13 mouse cellular contexts compared by ENCODE assay signal in the genomic region with DNA sequence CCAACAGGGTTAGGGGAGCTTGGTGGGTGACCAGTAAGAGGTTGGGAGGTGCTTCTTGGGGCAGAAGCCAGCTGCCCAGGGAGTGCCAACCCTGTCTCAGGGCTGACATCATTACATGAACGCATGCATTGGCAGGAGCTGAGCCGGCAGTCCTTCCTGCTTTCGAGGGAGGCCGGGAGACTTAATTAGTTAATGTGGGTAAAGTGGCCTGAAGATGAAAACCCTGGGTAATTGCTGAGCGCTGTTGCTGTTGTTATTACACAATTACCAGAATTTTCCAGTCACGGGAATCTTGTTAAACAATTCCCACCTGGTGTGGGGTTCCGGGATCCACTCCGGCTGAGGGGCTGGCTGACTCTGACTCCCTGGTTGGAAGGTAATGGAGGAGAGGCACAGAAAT.
"Had no signal": no experiment of that assay in that cellular context is flagged by ENCODE, and none has a peak within 500 bp of the region (broad histone marks: within the 10 kb centered on the region; RNA-seq: fewer than 3 reads in every experiment).

No protein-coding gene starts in this region.

- ATAC-seq: midbrain, embryonic 16.5 days had no signal

- H3K4me2 ChIP-seq: limb, embryonic 12.5 days; midbrain, embryonic 12.5 days had no signal

- DNase-seq: kidney, postnatal 36 days; layer of hippocampus, adult 9-11 months; layer of hippocampus, postnatal 36 days; lung, adult 18-20 months; right cerebral cortex, postnatal 4 days; spleen, adult 18-20 months; thymus, adult 18-20 months; thymus, postnatal 14 days had no signal

- H3K9me3 ChIP-seq: limb, embryonic 12.5 days; midbrain, embryonic 12.5 days had no signal

- H3K27ac ChIP-seq: kidney, postnatal 0 days; limb, embryonic 12.5 days; liver, embryonic 14.5 days; midbrain, embryonic 12.5 days had no signal

- H3K9ac ChIP-seq: limb, embryonic 12.5 days; liver, embryonic 14.5 days; midbrain, embryonic 12.5 days had no signal

- H3K4me3 ChIP-seq: limb, embryonic 12.5 days; midbrain, embryonic 12.5 days had no signal

- H3K36me3 ChIP-seq: limb, embryonic 12.5 days; midbrain, embryonic 12.5 days had no signal
